Mouse (Mus musculus) kidney, postnatal 0 days (tissue): ENCODE results near the gene Snrnp200. TPM values are rescaled to one million over a fixed set of nuclear protein-coding genes. Genes with fewer than 3 reads are reported as not detected.
A peak's percentile ranks its signal among the peaks of the same experiment; 100 is the strongest.

ENCODE experiments used
- ATAC-seq: fragments of 200-750 bp; cut with Nextera tagmentation; replicated peaks from 2 replicates; pipeline ENCODE4 v1.8.0; 2017; ENCODE audit warnings: low read depth, moderate number of reproducible peaks, moderate TSS enrichment, moderate library complexity; ENCODE audit not compliant: low FRiP score
- DNase-seq: peaks from one replicate; pipeline ENCODE4 v3.0.0-alpha.2; 2016; ENCODE audit warnings: low spot score
- H3K27ac ChIP-seq: fragments of 300-500 bp; sonication (generic); 2 replicates; pipeline ENCODE4 v1.5.1; 2014; ENCODE audit warnings: mild to moderate bottlenecking
- H3K27me3 ChIP-seq: fragments of 300-500 bp; sonication (generic); 2 replicates; pipeline ENCODE4 v1.6.1; 2014; ENCODE audit warnings: low read length, mixed read lengths; ENCODE audit not compliant: insufficient read depth
- H3K36me3 ChIP-seq: fragments of 300-500 bp; sonication (generic); 2 replicates; pipeline ENCODE4 v1.6.1; 2014; ENCODE audit warnings: low read length, mixed read lengths; ENCODE audit not compliant: insufficient read depth
- H3K4me1 ChIP-seq: fragments of 300-500 bp; sonication (generic); replicated peaks from 2 replicates; pipeline ENCODE4 v1.6.1; 2014; ENCODE audit warnings: antibody characterized with exemption, low read length, mixed read lengths; ENCODE audit not compliant: insufficient read depth
- H3K4me2 ChIP-seq: fragments of 300-500 bp; sonication (generic); 2 replicates; pipeline ENCODE4 v1.6.1; 2014; ENCODE audit warnings: mild to moderate bottlenecking, low read length, moderate library complexity, mixed read lengths
- H3K4me3 ChIP-seq: fragments of 300-500 bp; sonication (generic); replicated peaks from 2 replicates; pipeline ENCODE4 v1.5.1; 2014; ENCODE audit warnings: low read depth, low read length
- H3K9ac ChIP-seq: fragments of 300-500 bp; sonication (generic); 2 replicates; pipeline ENCODE4 v1.6.1; 2014; ENCODE audit warnings: low read depth, low read length
- H3K9me3 ChIP-seq: fragments of 300-500 bp; sonication (generic); replicated peaks from 2 replicates; pipeline ENCODE4 v1.6.1; 2016; ENCODE audit warnings: low read length, inconsistent platforms, mixed read lengths
- CTCF ChIP-seq: IDR thresholded peaks from 2 replicates; pipeline ENCODE4 v1.5.1; 2016; ENCODE audit warnings: antibody characterized with exemption, low read depth, mild to moderate bottlenecking, moderate library complexity
- WGBS: fragments of 180-500 bp; shearing (Covaris S2); extraction: QIAGEN DNeasy Blood & Tissue Kit; methylation state at CpG from one replicate; pipeline ENCODE4 v1.1.7; 2014; 5-methylcytosine and 5-hydroxymethylcytosine counted together
- polyA plus RNA-seq: library from polyadenylated mRNA; unstranded; fragments of >200 nt; fragmentation: Nextera tagmentation; extraction: Ambion mirVana; gene quantifications from 2 replicates; pipeline ENCODE4 v1.2.1, GENCODE M21; 2015

The Snrnp200 gene
- polyA plus RNA-seq, 1 experiment from 2014 or later: 37.0 TPM

DNA sequence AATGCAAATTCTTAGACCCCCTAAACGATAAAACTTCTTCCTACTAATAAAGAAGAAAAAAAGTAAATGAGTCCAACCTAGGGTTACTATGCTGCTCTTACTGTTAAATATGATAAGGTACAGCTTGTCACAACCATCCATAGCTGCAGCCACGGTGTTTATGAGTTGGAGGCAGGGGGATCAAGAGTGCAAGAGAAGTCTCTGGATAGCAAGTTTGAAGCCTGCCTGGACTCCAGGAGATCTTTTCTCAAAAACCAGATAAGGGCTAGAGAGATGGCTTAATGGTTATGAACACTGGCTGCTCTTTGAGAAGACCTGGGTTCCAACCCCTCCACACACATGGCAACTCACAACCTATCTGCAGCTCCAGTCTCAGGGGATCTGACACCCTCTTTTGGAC, 1.3 kb upstream of the Snrnp200 start:
- Histone ChIP-seq H3K27ac (no peak overlapping the region), H3K27me3 (no peaks in the 10 kb centered on the region), H3K4me2 (no peak overlapping the region), H3K36me3 (peaks cover 19% of the 10 kb centered on the region), H3K4me3 (no peak overlapping the region), H3K9me3 (no peaks in the 10 kb centered on the region), H3K4me1 (0 out of 2 replicates have a peak, but pooled peaks cover 4% of the 10 kb centered on the region), H3K9ac (no peak overlapping the region)
- WGBS: 98% methylated on average over 2 of the region's 2 CpGs
- DNase-seq (no peak), ATAC-seq (no peak)
- no peak for TF ChIP-seq CTCF

DNA sequence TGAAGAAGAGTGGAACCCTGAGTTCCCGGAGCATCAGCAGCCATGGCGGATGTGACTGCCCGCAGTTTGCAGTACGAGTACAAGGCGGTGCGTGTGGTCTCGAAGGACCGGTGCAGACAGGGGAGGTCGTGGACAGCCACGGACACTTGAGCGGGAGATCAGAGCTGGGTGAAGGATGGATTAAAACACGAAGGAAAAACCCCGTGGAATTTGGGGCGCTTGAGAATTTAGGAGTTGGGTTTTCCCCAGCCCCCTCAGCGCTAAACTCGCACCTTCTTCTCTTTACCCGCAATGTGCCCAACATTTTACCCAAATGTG, 225 bp downstream of the Snrnp200 start:
- Histone ChIP-seq H3K9ac (peak overlapping the region; percentile 80), H3K4me2 (peak overlapping the region; percentile 86), H3K4me1 (0 out of 2 replicates have a peak, but pooled peaks cover 4% of the 10 kb centered on the region), H3K9me3 (no peaks in the 10 kb centered on the region), H3K27ac (peak overlapping the region; percentile 84), H3K27me3 (no peaks in the 10 kb centered on the region), H3K36me3 (peaks cover 29% of the 10 kb centered on the region), H3K4me3 (peak overlapping the region; percentile 93)
- DNase-seq (no peak), ATAC-seq (no peak)
- no peak for TF ChIP-seq CTCF
- WGBS: under 1% methylated on average over 17 of the region's 17 CpGs

DNA sequence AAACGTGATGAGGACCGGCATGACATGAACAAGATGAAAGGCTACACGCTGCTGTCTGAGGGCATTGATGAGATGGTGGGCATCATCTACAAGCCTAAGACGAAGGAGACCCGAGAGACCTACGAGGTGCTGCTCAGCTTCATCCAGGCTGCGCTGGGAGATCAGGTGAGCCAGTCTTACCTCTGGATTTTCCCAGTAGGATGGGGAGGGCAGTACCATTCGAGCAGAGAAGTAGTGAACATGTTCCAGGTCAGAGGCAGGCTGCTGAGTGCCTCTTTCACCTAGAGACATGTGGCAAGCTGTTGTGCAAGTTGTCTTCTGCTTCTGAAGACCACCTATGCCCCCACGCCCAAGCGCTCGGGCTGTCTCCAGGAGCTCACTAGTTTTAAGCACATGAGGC, 2.5 kb downstream of the Snrnp200 start:
- no peak for TF ChIP-seq CTCF
- 94% methylated on average over 11 of the region's 11 CpGs for WGBS
- ATAC-seq (no peak), DNase-seq (no peak)
- no peak overlapping the region for H3K4me3 ChIP-seq
- H3K9me3 ChIP-seq: no peaks in the 10 kb centered on the region
- peaks cover 43% of the 10 kb centered on the region for H3K36me3 ChIP-seq
- H3K27ac ChIP-seq: no peak overlapping the region
- 0 out of 2 replicates have a peak, but pooled peaks cover 4% of the 10 kb centered on the region for H3K4me1 ChIP-seq
- no peak overlapping the region for H3K9ac ChIP-seq
- H3K4me2 ChIP-seq: no peak overlapping the region
- no peaks in the 10 kb centered on the region for H3K27me3 ChIP-seq

DNA sequence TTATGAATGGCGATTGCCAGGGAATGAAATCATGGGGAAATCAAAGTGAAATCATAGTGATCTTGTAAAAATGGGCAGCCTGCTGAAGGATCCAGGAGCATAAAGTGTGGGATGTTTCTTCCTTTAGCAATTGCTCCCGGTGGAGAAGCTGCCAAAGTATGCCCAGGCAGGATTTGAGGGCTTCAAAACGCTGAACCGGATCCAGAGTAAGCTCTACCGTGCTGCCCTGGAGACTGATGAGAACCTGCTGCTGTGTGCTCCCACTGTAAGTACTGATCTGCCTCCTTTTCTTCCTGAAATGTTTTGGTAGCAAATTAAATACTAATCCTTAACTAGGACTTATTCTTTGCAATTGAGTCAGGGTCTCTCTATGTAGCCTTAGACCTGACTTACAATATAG, 9.6 kb downstream of the Snrnp200 start:
- no peaks in the 10 kb centered on the region for H3K27me3 ChIP-seq
- no peaks in the 10 kb centered on the region for H3K9me3 ChIP-seq
- no peak overlapping the region for H3K9ac ChIP-seq
- H3K4me3 ChIP-seq: no peak overlapping the region
- DNase-seq (no peak), ATAC-seq (no peak)
- WGBS: 91% methylated on average over 5 of the region's 5 CpGs
- TF ChIP-seq CTCF: no peak
- peaks cover 72% of the 10 kb centered on the region for H3K36me3 ChIP-seq
- no peaks in the 10 kb centered on the region for H3K4me1 ChIP-seq
- no peak overlapping the region for H3K4me2 ChIP-seq
- no peak overlapping the region for H3K27ac ChIP-seq

DNA sequence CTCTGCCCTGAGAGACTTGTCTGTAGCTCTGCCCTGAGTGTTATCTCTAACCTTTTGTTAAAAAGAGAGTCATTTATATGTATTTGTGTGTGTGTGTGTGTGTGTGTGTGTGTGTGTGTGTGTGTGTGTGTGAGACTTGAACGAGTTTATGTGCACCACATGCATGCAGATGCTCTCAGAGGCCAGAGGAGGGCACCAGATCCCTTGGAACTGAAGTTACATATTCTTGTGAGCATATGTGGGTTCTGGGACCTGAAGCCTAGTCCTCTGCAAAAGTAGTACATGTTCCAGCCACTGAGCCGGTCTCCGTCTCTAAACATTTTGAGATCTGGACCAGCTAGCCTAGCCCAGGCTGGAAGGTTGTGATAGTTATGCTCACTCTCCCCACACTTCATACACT, 17.1 kb downstream of the Snrnp200 start:
- peak; percentile 20; the same call in 1 of the 2 replicates for TF ChIP-seq CTCF
- Histone ChIP-seq H3K4me3 (no peak overlapping the region), H3K9ac (no peak overlapping the region), H3K4me2 (no peak overlapping the region), H3K27me3 (no peaks in the 10 kb centered on the region), H3K27ac (no peak overlapping the region), H3K36me3 (peaks cover 88% of the 10 kb centered on the region), H3K9me3 (no peaks in the 10 kb centered on the region), H3K4me1 (no peaks in the 10 kb centered on the region)
- WGBS: 97% methylated on average over 3 of the region's 3 CpGs
- DNase-seq (no peak), ATAC-seq (no peak)

DNA sequence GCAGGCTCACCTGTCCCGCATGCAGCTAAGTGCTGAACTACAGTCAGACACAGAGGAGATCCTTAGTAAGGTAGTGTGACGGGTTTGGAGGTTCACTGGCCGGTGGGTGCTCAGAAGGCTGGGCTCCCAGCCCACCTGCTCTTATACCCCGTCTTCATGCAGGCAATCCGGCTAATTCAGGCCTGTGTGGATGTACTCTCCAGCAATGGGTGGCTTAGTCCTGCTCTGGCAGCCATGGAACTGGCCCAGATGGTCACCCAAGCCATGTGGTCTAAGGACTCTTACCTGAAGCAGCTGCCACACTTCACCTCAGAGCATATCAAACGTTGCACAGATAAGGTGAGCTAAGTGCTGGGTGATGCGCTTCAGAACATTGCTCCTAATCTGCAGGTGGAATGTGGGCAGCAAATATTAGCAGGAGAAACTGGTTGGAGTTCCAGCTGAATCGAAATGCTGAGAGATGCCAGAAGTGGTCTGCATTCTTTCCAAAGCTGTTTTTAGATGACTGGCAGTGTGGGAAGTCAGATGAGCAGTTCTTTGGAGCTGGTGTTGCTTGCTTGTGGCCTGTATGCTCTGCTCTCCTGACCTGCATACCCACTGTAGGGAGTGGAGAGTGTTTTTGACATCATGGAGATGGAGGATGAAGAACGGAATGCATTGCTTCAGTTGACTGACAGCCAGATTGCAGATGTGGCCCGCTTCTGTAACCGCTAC, 29.9 kb downstream of the Snrnp200 start:
- no peaks in the 10 kb centered on the region for H3K9me3 ChIP-seq
- no peak for TF ChIP-seq CTCF
- DNase-seq (no peak), ATAC-seq (no peak)
- H3K9ac ChIP-seq: no peak overlapping the region
- H3K27me3 ChIP-seq: no peaks in the 10 kb centered on the region
- H3K4me3 ChIP-seq: no peak overlapping the region
- H3K4me2 ChIP-seq: no peak overlapping the region
- 95% methylated on average over 11 of the region's 11 CpGs for WGBS
- H3K27ac ChIP-seq: no peak overlapping the region
- no peaks in the 10 kb centered on the region for H3K4me1 ChIP-seq
- H3K36me3 ChIP-seq: peaks cover 65% of the 10 kb centered on the region

DNA sequence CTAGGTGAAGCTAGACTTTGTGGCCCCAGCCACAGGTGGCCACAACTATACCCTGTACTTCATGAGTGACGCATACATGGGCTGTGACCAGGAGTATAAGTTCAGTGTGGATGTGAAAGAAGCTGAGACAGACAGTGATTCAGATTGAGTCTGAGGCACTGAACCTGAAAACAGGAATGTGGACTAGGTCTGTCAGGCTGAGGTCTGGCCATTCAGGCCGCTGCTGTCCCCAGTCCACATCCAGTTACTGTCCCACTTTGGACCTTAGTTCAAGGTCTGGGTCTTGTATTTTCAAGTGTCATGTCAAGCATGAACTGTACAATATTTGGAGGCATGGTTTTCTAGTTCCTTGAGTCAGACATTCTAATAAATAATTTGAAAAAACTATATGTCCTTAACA, 31.9 kb downstream of the Snrnp200 start:
- H3K27me3 ChIP-seq: no peaks in the 10 kb centered on the region
- ATAC-seq (peak; percentile 90), DNase-seq (peak; percentile 13)
- peaks cover 54% of the 10 kb centered on the region for H3K36me3 ChIP-seq
- no peak overlapping the region for H3K9ac ChIP-seq
- no peak for TF ChIP-seq CTCF
- H3K4me3 ChIP-seq: no peak overlapping the region
- 92% methylated on average over 2 of the region's 2 CpGs for WGBS
- no peak overlapping the region for H3K27ac ChIP-seq
- H3K4me1 ChIP-seq: no peaks in the 10 kb centered on the region
- no peak overlapping the region for H3K4me2 ChIP-seq
- no peaks in the 10 kb centered on the region for H3K9me3 ChIP-seq
